Mouse (Mus musculus): ENCODE data around the gene Alkbh6. TPM values are rescaled to one million over a fixed set of nuclear protein-coding genes. Genes with fewer than 3 reads are reported as not detected.

Alkbh6 gene
- polyA plus RNA-seq (2012): 63.3 and 74.5 TPM in 2 replicates

GRCm38 (mm10) chr7:30308076-30309005, at the start of gene Alkbh6:
Gene Alkbh6 (plus strand): TSS chr7:30308717.

GRCm38 (mm10) chr7:30279951-30280669, 28.4 kb upstream of the Alkbh6 start, which contains the start of the genes Thap8 and Wdr62:
Gene Thap8 (plus strand): TSS chr7:30280094.
Gene Wdr62 (minus strand): TSS chr7:30280419.

DNA sequence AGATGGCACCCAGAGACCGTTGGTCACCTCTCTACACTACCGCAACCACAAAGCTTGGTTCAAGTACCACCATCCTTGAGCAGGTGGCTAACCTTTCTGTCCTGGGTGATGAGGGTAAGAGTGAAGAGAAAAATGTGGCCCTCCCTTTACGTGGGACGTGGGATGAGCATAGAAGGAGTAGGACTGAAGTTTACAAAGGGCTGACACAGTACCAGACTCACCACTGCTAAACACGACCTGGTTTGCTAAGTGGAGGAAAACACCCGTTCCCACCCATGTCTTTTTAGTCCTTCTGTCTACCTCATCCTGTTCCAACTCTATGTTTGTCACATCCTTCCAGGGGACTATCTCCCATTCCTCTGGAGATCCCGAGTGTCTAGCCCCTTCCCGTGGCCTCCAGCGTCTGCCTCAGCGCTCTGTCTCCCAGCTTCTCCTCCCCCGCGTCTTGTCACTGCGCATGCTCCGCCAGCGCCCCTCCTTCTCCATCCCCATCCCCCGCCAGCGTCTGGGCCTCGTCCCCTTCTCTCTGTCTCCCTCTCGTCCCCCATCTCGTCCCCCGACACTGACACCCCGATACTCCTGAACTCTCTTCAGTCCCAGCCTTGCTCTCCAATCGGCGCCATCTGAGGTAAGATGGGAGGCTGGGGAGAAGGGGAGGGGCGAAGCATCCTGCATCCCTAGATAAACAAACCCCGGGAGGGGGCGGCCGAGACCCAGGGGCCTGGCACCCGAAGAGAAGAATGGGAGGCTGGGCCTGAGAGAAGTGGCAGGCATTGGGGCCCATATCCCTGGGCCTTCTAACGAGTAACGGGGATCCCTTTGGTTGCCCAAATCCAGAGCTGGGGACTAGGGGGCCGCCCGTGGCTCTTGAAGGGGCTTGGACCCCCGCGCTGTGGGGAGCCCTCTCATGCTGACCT, 17.0 kb upstream of the Alkbh6 start, which contains the start of gene Clip3:
TSS of gene Clip3 (plus strand) at position 514 of the 917 bp plus-strand sequence.

DNA sequence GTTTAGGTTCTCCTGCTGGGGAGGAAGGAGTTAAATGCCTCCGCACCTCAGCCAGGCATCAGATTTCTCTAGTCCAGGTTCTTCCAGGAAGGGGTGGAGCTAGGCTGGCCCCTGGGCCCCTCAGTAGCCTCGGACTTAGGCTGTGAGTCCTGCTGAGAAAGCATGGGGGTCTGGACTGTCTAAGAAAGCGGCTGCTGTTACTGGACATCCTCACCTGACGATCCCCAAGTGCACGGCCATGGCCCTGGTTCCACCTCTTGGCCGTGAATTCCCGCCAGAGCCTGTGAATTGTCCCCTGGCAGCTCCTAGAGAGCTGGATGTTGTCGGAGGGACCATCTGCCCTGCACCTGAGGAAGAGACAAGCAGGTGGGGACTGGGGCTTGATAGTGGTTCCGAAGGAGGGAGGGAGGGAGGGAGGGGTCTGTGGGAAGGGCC, 6.2 kb downstream of the Alkbh6 start, which contains the start of gene Syne4:
TSS of gene Syne4 (plus strand) at position 87 of the 435 bp plus-strand sequence.

GRCm38 (mm10) chr7:30321539-30322284, 13.2 kb downstream of the Alkbh6 start, which contains the start of gene E130208F15Rik:
Gene E130208F15Rik (plus strand): TSS chr7:30321740.

DNA sequence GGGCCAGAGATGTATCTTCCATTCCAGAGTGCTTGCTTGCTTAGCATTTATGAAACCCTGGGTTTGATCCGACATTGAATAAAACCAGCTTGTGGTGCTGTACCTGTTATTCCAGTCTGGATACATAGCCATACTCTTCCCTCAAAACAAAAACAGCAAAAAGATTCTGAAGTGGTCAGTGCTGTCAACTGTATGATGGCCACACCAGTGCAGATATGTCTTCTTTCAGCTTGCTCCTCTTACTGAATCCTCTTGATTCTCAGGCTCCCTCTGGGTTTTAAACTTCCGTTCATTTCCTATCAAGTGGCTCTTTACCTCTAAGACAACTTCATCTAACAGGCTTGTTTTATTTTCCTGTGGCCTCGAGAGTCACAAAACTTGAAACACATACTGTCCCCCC, 15.3 kb downstream of the Alkbh6 start, which contains the start of gene Sdhaf1:
TSS of gene Sdhaf1 (minus strand) at position 101 of the 400 bp plus-strand sequence.

DNA sequence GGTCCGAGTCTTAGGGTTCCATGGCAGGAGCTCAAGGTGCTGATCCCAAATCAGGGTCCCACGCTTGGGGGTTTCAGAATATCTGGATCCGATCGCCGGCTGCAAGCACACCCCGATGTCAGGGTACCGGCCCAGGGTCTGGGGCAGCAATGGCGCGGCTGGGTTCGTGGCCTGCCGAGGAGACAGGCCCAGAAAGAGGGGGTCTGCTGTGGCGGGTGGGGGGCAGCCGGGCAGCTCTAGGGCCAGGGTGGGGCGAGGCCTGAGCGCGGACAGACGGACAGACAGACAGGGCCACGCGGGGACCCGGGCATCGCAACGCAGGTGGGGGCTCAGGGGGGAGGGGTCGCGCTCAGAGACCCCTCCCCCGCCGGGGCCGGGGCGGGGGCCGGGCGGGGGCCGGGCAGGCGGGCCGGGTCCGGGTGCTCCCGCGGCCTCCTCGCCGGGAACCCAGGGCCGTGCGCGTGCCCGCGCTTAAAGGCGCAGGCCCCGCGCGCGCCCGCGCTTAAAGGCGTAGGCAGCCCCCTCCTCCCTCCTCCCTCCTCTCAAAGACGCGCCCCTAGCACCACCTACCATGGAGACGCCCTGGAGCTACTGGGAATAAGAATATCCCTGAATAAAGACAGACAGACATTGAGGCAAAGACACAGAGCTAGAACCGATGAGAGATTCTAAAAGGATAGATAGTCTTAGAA, 54.3 kb downstream of the Alkbh6 start, which contains the start of gene Lrfn3:
TSS of gene Lrfn3 (minus strand) at position 121 of the 692 bp plus-strand sequence.

Other genes with a start within 250 kb of the Alkbh6 start
- gene Zfp82, start 235.8 kb upstream of the Alkbh6 start, polyA plus RNA-seq (2012): 0.11 and 0.21 TPM in 2 replicates
- not detected in 2 replicates for gene Gm26920, start 218.3 kb upstream of the Alkbh6 start, polyA plus RNA-seq (2012)
- 2.1 and 2.5 TPM in 2 replicates for gene Zfp566, start 218.2 kb upstream of the Alkbh6 start, polyA plus RNA-seq (2012)
- gene Zfp260, start 213.9 kb upstream of the Alkbh6 start, polyA plus RNA-seq (2012): 0.36 and 0.46 TPM in 2 replicates
- 6.9 and 11.1 TPM in 2 replicates for gene Zfp382, start 186.8 kb upstream of the Alkbh6 start, polyA plus RNA-seq (2012)
- 11.1 and 15.2 TPM in 2 replicates for gene Zfp146, start 139.0 kb upstream of the Alkbh6 start, polyA plus RNA-seq (2012)
- 1.2 and 1.7 TPM in 2 replicates for gene Cox7a1, start 124.6 kb upstream of the Alkbh6 start, polyA plus RNA-seq (2012)
- 138 TPM in 2 replicates for gene Capns1, start 109.9 kb upstream of the Alkbh6 start, polyA plus RNA-seq (2012)
- 66.8 and 89.4 TPM in 2 replicates for gene Polr2i, start 76.8 kb upstream of the Alkbh6 start, polyA plus RNA-seq (2012)
- gene Tbcb, start 76.4 kb upstream of the Alkbh6 start, polyA plus RNA-seq (2012): 42.3 and 54.7 TPM in 2 replicates
- gene Ovol3, start 73.0 kb upstream of the Alkbh6 start, polyA plus RNA-seq (2012): 0.10 TPM in 2 replicates
- gene Thap8, start 28.6 kb upstream of the Alkbh6 start, polyA plus RNA-seq (2012): 0.30 and 0.38 TPM in 2 replicates
- 62.9 and 71.0 TPM in 2 replicates for gene Wdr62, start 28.3 kb upstream of the Alkbh6 start, polyA plus RNA-seq (2012)
- 0.36 and 0.95 TPM in 2 replicates for gene Clip3, start 17.0 kb upstream of the Alkbh6 start, polyA plus RNA-seq (2012)
- 1.6 and 2.0 TPM in 2 replicates for gene Syne4, start 6.1 kb downstream of the Alkbh6 start, polyA plus RNA-seq (2012)
- gene E130208F15Rik, start 13.0 kb downstream of the Alkbh6 start, polyA plus RNA-seq (2012): 0.48 and 0.54 TPM in 2 replicates
- 8.0 and 10.3 TPM in 2 replicates for gene Sdhaf1, start 15.2 kb downstream of the Alkbh6 start, polyA plus RNA-seq (2012)
- 0.11 TPM in 1 of 2 replicates, not detected in the other for gene Lrfn3, start 54.1 kb downstream of the Alkbh6 start, polyA plus RNA-seq (2012)
- gene Tyrobp, start 105.0 kb downstream of the Alkbh6 start, polyA plus RNA-seq (2012): 186 and 336 TPM in 2 replicates
- 6.4 and 7.2 TPM in 2 replicates for gene Hcst, start 111.1 kb downstream of the Alkbh6 start, polyA plus RNA-seq (2012)
- 103 and 112 TPM in 2 replicates for gene Nfkbid, start 113.0 kb downstream of the Alkbh6 start, polyA plus RNA-seq (2012)
- 0.08 and 0.15 TPM in 2 replicates for gene Aplp1, start 136.8 kb downstream of the Alkbh6 start, polyA plus RNA-seq (2012)
- 0.05 and 0.13 TPM in 2 replicates for gene Kirrel2, start 149.0 kb downstream of the Alkbh6 start, polyA plus RNA-seq (2012)
- gene Nphs1, start 149.6 kb downstream of the Alkbh6 start, polyA plus RNA-seq (2012): not detected in 2 replicates
- gene Prodh2, start 184.9 kb downstream of the Alkbh6 start, polyA plus RNA-seq (2012): not detected in 2 replicates
- 74.2 and 104 TPM in 2 replicates for gene Arhgap33, start 226.3 kb downstream of the Alkbh6 start, polyA plus RNA-seq (2012)
- 6.5 and 7.0 TPM in 2 replicates for gene Hspb6, start 243.5 kb downstream of the Alkbh6 start, polyA plus RNA-seq (2012)
- gene Proser3, start 243.6 kb downstream of the Alkbh6 start, polyA plus RNA-seq (2012): 20.5 and 24.2 TPM in 2 replicates